ENCODE assay signal across 21 mouse cellular contexts in genomic region chr15:77790656-77791405, GRCm38 (mm10). TPM values are rescaled to one million over a fixed set of nuclear protein-coding genes. Genes with fewer than 3 reads are reported as not detected.
A peak's percentile ranks its signal among the peaks of the same experiment; 100 is the strongest.
DNase-seq lines count a peak whose midpoint lies in the region; ATAC-seq lines count a peak whose summit lies in the region.
"Had no signal": no experiment of that assay in that cellular context is flagged by ENCODE, and none has a peak within 500 bp of the region (broad histone marks: within the 10 kb centered on the region; RNA-seq: fewer than 3 reads in every experiment).

No protein-coding gene starts in this region.

- peaks cover 98% of the 10 kb centered on the region for H3K36me3 ChIP-seq in heart, embryonic 12.5 days
- peaks cover 49% of the 10 kb centered on the region for H3K36me3 ChIP-seq in neural tube, embryonic 15.5 days

- H3K9ac ChIP-seq in heart, embryonic 12.5 days: no peak overlapping the region
- no peak overlapping the region for H3K9ac ChIP-seq in neural tube, embryonic 15.5 days (replicated peaks)
- H3K9ac ChIP-seq: embryonic facial prominence, embryonic 12.5 days; liver, postnatal 0 days; neural tube, embryonic 12.5 days had no signal

- H3K9me3 ChIP-seq in heart, embryonic 12.5 days (replicated peaks): no peaks in the 10 kb centered on the region
- H3K9me3 ChIP-seq in neural tube, embryonic 15.5 days (replicated peaks): no peaks in the 10 kb centered on the region
- H3K9me3 ChIP-seq: embryonic facial prominence, embryonic 12.5 days; neural tube, embryonic 12.5 days had no signal

- no peak overlapping the region for H3K4me3 ChIP-seq in heart, embryonic 12.5 days
- H3K4me3 ChIP-seq in neural tube, embryonic 15.5 days (replicated peaks): no peak overlapping the region
- H3K4me3 ChIP-seq: embryonic facial prominence, embryonic 12.5 days; gastrocnemius, adult 2 months; neural tube, embryonic 12.5 days had no signal

- H3K27me3 ChIP-seq in heart, embryonic 12.5 days (replicated peaks): no peaks in the 10 kb centered on the region
- H3K27me3 ChIP-seq in neural tube, embryonic 15.5 days (replicated peaks): no peaks in the 10 kb centered on the region
- H3K27me3 ChIP-seq: embryonic facial prominence, embryonic 12.5 days; neural tube, embryonic 12.5 days had no signal

- no peak overlapping the region for H3K4me2 ChIP-seq in heart, embryonic 12.5 days
- H3K4me2 ChIP-seq in neural tube, embryonic 15.5 days: no peak overlapping the region
- H3K4me2 ChIP-seq: embryonic facial prominence, embryonic 12.5 days; neural tube, embryonic 12.5 days had no signal

- no peak for ATAC-seq in heart, embryonic 12.5 days (ENCODE audit: insufficient number of reproducible peaks, low FRiP score)
- no peak for ATAC-seq in neural tube, embryonic 15.5 days (ENCODE audit: low FRiP score)
- ATAC-seq: liver, postnatal 0 days had no signal

- no peak for DNase-seq in heart, postnatal 14 days
- DNase-seq in CD4-positive helper T cell, adult 2 months (ENCODE audit: low read depth, low spot score): peak; percentile 44
- peak; percentile 86 for DNase-seq in R1 (ENCODE audit: low read depth, low spot score)
- DNase-seq in cerebellum, postnatal 10 days: peak; percentile 55 to 57
- DNase-seq in urinary bladder, postnatal 36 days (ENCODE audit: low spot score in 2 of 2): no peak
- DNase-seq in adrenal gland, postnatal 36 days: no peak
- DNase-seq: gastrocnemius, adult 2 months; heart, adult 11 months; kidney, postnatal 4 days; liver; liver, postnatal 0 days; right cerebral cortex, postnatal 14 days; thymus, postnatal 25 days had no signal

- peak overlapping the region; percentile 19; the same call in 1 of the 2 replicates for H3K27ac ChIP-seq in heart, embryonic 12.5 days (ENCODE audit: poor library complexity, severe bottlenecking)
- H3K27ac ChIP-seq in neural tube, embryonic 15.5 days (replicated peaks): no peak overlapping the region
- H3K27ac ChIP-seq: embryonic facial prominence, embryonic 12.5 days; gastrocnemius, adult 2 months; neural tube, embryonic 12.5 days; stomach, postnatal 0 days had no signal

- intact Hi-C loops in heart, postnatal 14 days (cut with DNase I): no loop called here

- peaks cover 37% of the 10 kb centered on the region for H3K4me1 ChIP-seq in heart, embryonic 12.5 days (replicated peaks)
- H3K4me1 ChIP-seq in neural tube, embryonic 15.5 days: peaks cover 10% of the 10 kb centered on the region
- H3K4me1 ChIP-seq: embryonic facial prominence, embryonic 12.5 days; neural tube, embryonic 12.5 days had no signal

- WGBS in heart, embryonic 12.5 days: 86% methylated on average over 21 of the region's 21 CpGs
- WGBS in neural tube, embryonic 15.5 days: 93% methylated on average over 21 of the region's 21 CpGs

RNA-seq across cellular contexts. Expression of gene Apol8, which starts 34.0 kb away (rescaled TPM):
- 0.65 and 0.74 TPM in 2 replicates for polyA plus RNA-seq in heart, embryonic 12.5 days (2016; fragmentation: Nextera tagmentation; extraction: Ambion mirVana)
- total RNA-seq in heart, postnatal 14 days (2021): not detected
- polyA plus RNA-seq in neural tube, embryonic 15.5 days (2015; fragmentation: Nextera tagmentation; extraction: Ambion mirVana): 0.19 and 0.49 TPM in 2 replicates
- total RNA-seq in adrenal gland, postnatal 36 days (2021): not detected
- total RNA-seq: adrenal gland, adult 18-20 months had no signal
- polyA plus RNA-seq: heart, embryonic 14.5 days; kidney, embryonic 14.5 days had no signal

RNA-seq across cellular contexts. Expression of gene Myh9, which starts 51.1 kb away (rescaled TPM):
- polyA plus RNA-seq in heart, embryonic 12.5 days (2016; fragmentation: Nextera tagmentation; extraction: Ambion mirVana): 41.9 and 42.0 TPM in 2 replicates
- 100 to 1,000 TPM; 140 to 172 TPM for total RNA-seq in heart, postnatal 14 days (2021)
- polyA plus RNA-seq in neural tube, embryonic 15.5 days (2015; fragmentation: Nextera tagmentation; extraction: Ambion mirVana): 9.6 and 17.7 TPM in 2 replicates
- total RNA-seq in adrenal gland, postnatal 36 days (2021): 100 to 1,000 TPM; 309 to 387 TPM

Comparison
In these comparisons a context has a peak if more than half of its experiments do, and no peak if none do; other contexts are left out.
1. DNase-seq: peak in CD4-positive helper T cell, adult 2 months (single experiment), R1 (single experiment) and cerebellum, postnatal 10 days (2 of 2); none in heart, postnatal 14 days (0 of 2), urinary bladder, postnatal 36 days (0 of 2) and adrenal gland, postnatal 36 days (0 of 2).